Mouse (Mus musculus) ES-Bruce4 (cell line): Measurements from ENCODE around the gene Gpcpd1. TPM values are rescaled to one million over a fixed set of nuclear protein-coding genes. Genes with fewer than 3 reads are reported as not detected.
"Not testable (repeated sequence)": the region's sequence is repeated elsewhere in the genome, so short reads cannot be mapped to it uniquely, and the experiment has no call there.

Experiments used
- H3K27ac ChIP-seq: 2 replicates; pipeline ENCODE4 v1.5.1; 2012; ENCODE audit warnings: low read length, inconsistent platforms; ENCODE audit not compliant: insufficient read depth
- H3K27me3 ChIP-seq: 2 replicates; pipeline ENCODE4 v1.6.1; 2012; ENCODE audit warnings: mild to moderate bottlenecking, low read length, inconsistent platforms; ENCODE audit not compliant: control insufficient read depth, poor library complexity, insufficient read depth, severe bottlenecking
- H3K36me3 ChIP-seq: 2 replicates; pipeline ENCODE4 v1.6.1; 2012; ENCODE audit warnings: inconsistent platforms, mild to moderate bottlenecking, low read length, moderate library complexity; ENCODE audit not compliant: control insufficient read depth, poor library complexity, insufficient read depth, severe bottlenecking
- H3K4me1 ChIP-seq: one replicate; pipeline ENCODE4 v1.8.1; 2011; ENCODE audit warnings: low read length; ENCODE audit not compliant: control insufficient read depth, insufficient read depth
- H3K4me3 ChIP-seq: 2 replicates; pipeline ENCODE4 v1.5.1; 2011; ENCODE audit warnings: low read depth, mild to moderate bottlenecking, low read length
- H3K9ac ChIP-seq: 2 replicates; pipeline ENCODE4 v1.6.1; 2012; ENCODE audit warnings: low read depth, mild to moderate bottlenecking, inconsistent platforms; ENCODE audit not compliant: poor library complexity, severe bottlenecking
- H3K9me3 ChIP-seq: replicated peaks from 2 replicates; pipeline ENCODE4 v1.6.1; 2012; ENCODE audit warnings: mild to moderate bottlenecking, low read length, inconsistent platforms; ENCODE audit not compliant: control insufficient read depth, poor library complexity, insufficient read depth, severe bottlenecking
- CTCF ChIP-seq: IDR thresholded peaks from one replicate; pipeline ENCODE4 v1.8.1; 2011; ENCODE audit warnings: low read depth, low read length
- EP300 ChIP-seq: IDR thresholded peaks from 2 replicates; pipeline ENCODE4 v1.6.1; 2011; ENCODE audit warnings: low read depth, low read length; ENCODE audit not compliant: insufficient read depth
- POLR2A ChIP-seq: IDR thresholded peaks from one replicate; pipeline ENCODE4 v1.8.1; 2011; ENCODE audit warnings: low read length; ENCODE audit not compliant: insufficient read depth
- polyA plus RNA-seq: library from polyadenylated mRNA; stranded (reverse); fragments of >200 nt; gene quantifications from 2 replicates; pipeline ENCODE4 v1.2.4, GENCODE M21; 2011; ENCODE audit warnings: low read depth; ENCODE audit not compliant: missing spikeins, insufficient read depth, insufficient read length

Gpcpd1 gene
- polyA plus RNA-seq, 1 experiment, result 11.0 TPM

- H3K27ac ChIP-seq, result no peak overlapping the region
- TF ChIP-seq EP300 (no peak), CTCF (no peak), POLR2A (no peak)
- no peaks in the 10 kb centered on the region for H3K27me3 ChIP-seq
- peaks cover 2% of the 10 kb centered on the region for H3K4me1 ChIP-seq
- no peak overlapping the region for H3K4me3 ChIP-seq
- H3K36me3 ChIP-seq, result no peaks in the 10 kb centered on the region
- no peak overlapping the region for H3K9ac ChIP-seq
- H3K9me3 ChIP-seq, result no peaks in the 10 kb centered on the region
Measured at GRCm38 (mm10) chr2:132592126-132592525, 4.6 kb upstream of the Gpcpd1 start.

- H3K4me1 ChIP-seq, H3K27ac ChIP-seq, H3K36me3 ChIP-seq, H3K27me3 ChIP-seq, H3K4me3 ChIP-seq, H3K9ac ChIP-seq, H3K9me3 ChIP-seq: not testable (repeated sequence)
Measured at GRCm38 (mm10) chr2:132591579-132591978, 4.0 kb upstream of the Gpcpd1 start.

- Histone ChIP-seq H3K4me3 (no peak overlapping the region), H3K9me3 (no peaks in the 10 kb centered on the region), H3K27me3 (no peaks in the 10 kb centered on the region), H3K36me3 (no peaks in the 10 kb centered on the region), H3K4me1 (peaks cover 2% of the 10 kb centered on the region), H3K27ac (no peak overlapping the region), H3K9ac (no peak overlapping the region)
- TF ChIP-seq EP300 (no peak), POLR2A (no peak), CTCF (no peak)
Measured at GRCm38 (mm10) chr2:132589906-132590538, 2.5 kb upstream of the Gpcpd1 start.

- no peak for TF ChIP-seq POLR2A
- no peak for TF ChIP-seq CTCF
- TF ChIP-seq EP300, result no peak
- Histone ChIP-seq H3K4me1 (peaks cover 2% of the 10 kb centered on the region), H3K4me3 (no peak overlapping the region), H3K27me3 (no peaks in the 10 kb centered on the region), H3K27ac (no peak overlapping the region), H3K36me3 (no peaks in the 10 kb centered on the region), H3K9ac (no peak overlapping the region), H3K9me3 (no peaks in the 10 kb centered on the region)
Measured at GRCm38 (mm10) chr2:132586006-132586405, 1.5 kb downstream of the Gpcpd1 start.

GRCm38 (mm10) chr2:132584191-132584590 is 3.3 kb downstream of the Gpcpd1 start:
- H3K4me1 ChIP-seq, result no peaks in the 10 kb centered on the region
- H3K4me3 ChIP-seq, result no peak overlapping the region
- H3K9ac ChIP-seq, result no peak overlapping the region
- no peaks in the 10 kb centered on the region for H3K36me3 ChIP-seq
- TF ChIP-seq CTCF, result no peak
- no peak for TF ChIP-seq POLR2A
- no peak for TF ChIP-seq EP300
- H3K27me3 ChIP-seq, result no peaks in the 10 kb centered on the region
- no peaks in the 10 kb centered on the region for H3K9me3 ChIP-seq
- H3K27ac ChIP-seq, result no peak overlapping the region

GRCm38 (mm10) chr2:132583126-132583525 is 4.4 kb downstream of the Gpcpd1 start:
- no peak for TF ChIP-seq POLR2A
- TF ChIP-seq CTCF, result no peak
- no peak for TF ChIP-seq EP300
- H3K9me3 ChIP-seq, result no peaks in the 10 kb centered on the region
- no peaks in the 10 kb centered on the region for H3K4me1 ChIP-seq
- no peaks in the 10 kb centered on the region for H3K27me3 ChIP-seq
- no peaks in the 10 kb centered on the region for H3K36me3 ChIP-seq
- no peak overlapping the region for H3K9ac ChIP-seq
- H3K27ac ChIP-seq, result no peak overlapping the region
- no peak overlapping the region for H3K4me3 ChIP-seq
